Mouse (Mus musculus): ENCODE data around the gene BC048507.

DNA sequence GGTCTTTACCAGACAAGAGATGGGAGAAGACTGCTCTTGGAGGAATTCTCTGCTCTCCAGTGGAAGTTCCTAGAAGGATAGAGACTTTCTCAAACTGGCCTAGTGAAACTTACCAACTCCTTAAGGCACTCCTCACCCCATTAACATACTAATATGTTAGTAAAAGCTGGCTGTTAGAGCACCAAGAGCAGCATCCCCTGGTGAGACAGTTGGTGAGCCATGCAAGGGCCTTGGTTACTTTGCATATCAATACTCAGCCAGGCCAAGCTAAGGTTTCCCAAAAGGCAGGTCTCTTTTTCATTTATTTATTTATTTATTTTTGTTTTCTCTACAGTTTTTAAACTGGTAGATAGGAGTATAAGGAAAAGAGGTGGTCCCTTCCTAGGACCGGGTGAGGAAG, 5.8 kb upstream of the BC048507 start:
- TF ChIP-seq CTCF (IDR thresholded peaks at IDR 0.05; ENCODE audit: extremely low read depth, insufficient read depth, low read length): no peak
- TF ChIP-seq POLR2A (IDR thresholded peaks at IDR 0.05; ENCODE audit: extremely low read depth, insufficient read depth, low read length): no peak
